Mouse (Mus musculus): Measurements from ENCODE around the gene Scaf4. TPM values are rescaled to one million over a fixed set of nuclear protein-coding genes. Genes with fewer than 3 reads are reported as not detected.

Gene Scaf4
- polyA plus RNA-seq, 1 experiment from 2014 or later, result 24.6 TPM

Other genes starting within 250 kb of the Scaf4 start
- 15.0 and 23.6 TPM in 2 replicates for gene Tiam1, start 140.7 kb downstream of the Scaf4 start, polyA plus RNA-seq (2015; fragmentation: Nextera tagmentation; extraction: Ambion mirVana)
- 998 TPM in 2 replicates for gene Sod1, start 63.7 kb downstream of the Scaf4 start, polyA plus RNA-seq (2015; fragmentation: Nextera tagmentation; extraction: Ambion mirVana)
- 5.1 and 6.1 TPM in 2 replicates for gene Hunk, start 101.5 kb upstream of the Scaf4 start, polyA plus RNA-seq (2015; fragmentation: Nextera tagmentation; extraction: Ambion mirVana)